Mouse (Mus musculus) CH12.LX (cell line): ENCODE data around the gene Eps8l3.

Experiments
- CTCF ChIP-seq, 2 experiments: IDR thresholded peaks in 1 of 2; conservative IDR thresholded peaks in 1 of 2; 2 replicates each; pipeline ENCODE4 v1.5.1; 2011 to 2012; ENCODE audit warnings: low read depth in 2 of 2, low read length in 2 of 2, improper control_type of control experiment in 1 of 2, inconsistent platforms in 1 of 2, mild to moderate bottlenecking in 1 of 2, moderate library complexity in 1 of 2
- ELF1 ChIP-seq: IDR thresholded peaks from 2 replicates; pipeline ENCODE4 v1.6.1; 2014; ENCODE audit warnings: low read depth, mild to moderate bottlenecking, inconsistent platforms, low read length, improper control_type of control experiment
- HCFC1 ChIP-seq: IDR thresholded peaks from 2 replicates; pipeline ENCODE4 v1.6.1; 2012; ENCODE audit warnings: low read depth, mild to moderate bottlenecking, inconsistent platforms, low read length, improper control_type of control experiment
- MAX ChIP-seq: IDR thresholded peaks from 2 replicates; pipeline ENCODE4 v1.6.1; 2011; ENCODE audit warnings: low read length, improper control_type of control experiment
- PAX5 ChIP-seq: IDR thresholded peaks from 2 replicates; pipeline ENCODE4 v1.6.1; 2012; ENCODE audit warnings: low read length, inconsistent platforms, mixed read lengths
- POLR2A ChIP-seq: IDR thresholded peaks from 2 replicates; pipeline ENCODE4 v1.6.1; 2011; ENCODE audit warnings: low read depth, mild to moderate bottlenecking, improper control_type of control experiment, low read length
- TCF12 ChIP-seq: IDR thresholded peaks from 2 replicates; pipeline ENCODE4 v1.6.1; 2014; ENCODE audit warnings: low read depth, mild to moderate bottlenecking, inconsistent platforms, low read length, improper control_type of control experiment

DNA sequence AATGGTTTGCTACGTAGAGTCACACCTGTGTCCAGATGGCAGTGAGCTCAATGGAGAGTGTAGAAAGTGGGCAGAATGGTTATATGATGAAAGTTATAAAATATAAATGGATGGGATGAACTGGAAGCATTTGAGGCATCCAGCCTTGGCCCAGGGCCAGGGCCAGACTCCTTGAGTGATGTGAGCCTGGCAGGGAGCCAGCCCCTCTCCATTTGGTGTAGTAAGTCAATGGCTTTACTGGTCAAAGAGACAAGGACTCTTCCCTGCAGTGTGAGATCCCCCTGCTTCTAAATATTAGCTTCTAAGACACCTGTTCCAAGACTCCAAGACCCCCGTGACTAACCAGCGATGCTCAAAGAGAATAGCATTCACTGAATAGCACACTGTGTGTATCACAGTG is 33.0 kb upstream of the Eps8l3 start:
- TF ChIP-seq HCFC1 (no peak), CTCF (conservative IDR thresholded peaks at IDR 0.05 in 1 of 2, IDR thresholded peaks at IDR 0.05 in 1 of 2; ENCODE audit: low read depth in 2 of 2, low read length in 2 of 2) (no peak), POLR2A (no peak), ELF1 (no peak), PAX5 (no peak), MAX (no peak), TCF12 (no peak)
